Mouse (Mus musculus): ENCODE results near the gene Leng8.

Leng8 gene

DNA sequence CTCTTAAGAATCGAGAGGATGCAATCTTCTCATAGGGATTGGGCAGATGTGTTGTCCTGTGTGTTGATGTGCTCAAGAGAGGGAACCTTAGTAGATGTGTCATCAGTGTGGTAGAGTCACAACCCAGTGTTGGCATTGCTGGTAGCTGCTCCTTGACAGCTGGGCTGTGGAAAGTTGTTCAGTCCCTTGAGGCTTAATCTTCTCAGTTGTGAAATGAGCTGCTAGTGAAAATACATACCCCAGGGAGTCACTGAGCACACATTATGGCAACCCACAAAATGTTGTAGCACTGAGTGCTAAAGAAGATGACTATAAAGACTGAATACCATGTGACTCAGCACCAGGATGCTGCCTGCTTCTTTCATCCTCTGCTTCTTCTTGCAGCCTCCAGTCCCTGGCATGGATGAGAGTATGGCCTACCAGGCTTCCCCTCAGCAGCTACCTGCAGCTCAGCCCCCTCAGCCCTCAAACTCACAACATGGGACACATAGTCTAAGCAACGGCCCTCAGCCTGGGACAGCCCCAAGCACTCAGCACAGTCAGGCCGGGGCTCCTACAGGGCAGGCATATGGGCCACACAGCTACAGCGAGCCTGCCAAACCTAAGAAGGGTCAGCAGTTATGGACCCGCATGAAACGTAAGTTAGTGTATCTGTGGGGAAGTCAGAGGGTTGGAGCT is 4.9 kb downstream of the Leng8 start:
- Histone ChIP-seq H3K4me3 (replicated peaks; ENCODE audit: low read length) (no peak overlapping the region), H3K36me3 (ENCODE audit: insufficient read depth, low read length) (peaks cover 90% of the 10 kb centered on the region), H3K27me3 (ENCODE audit: insufficient read depth, low read length) (no peaks in the 10 kb centered on the region), H3K4me1 (replicated peaks; ENCODE audit: low read depth, low read length) (peaks cover 75% of the 10 kb centered on the region), H3K9me3 (ENCODE audit: low read length) (no peaks in the 10 kb centered on the region)
- TF ChIP-seq NANOG (IDR thresholded peaks at IDR 0.05; ENCODE audit: borderline replicate concordance, low read length) = no peak
- no peak for TF ChIP-seq POU5F1 (IDR thresholded peaks at IDR 0.05; ENCODE audit: borderline replicate concordance, low read length)
- no peak for TF ChIP-seq CTCF (conservative IDR thresholded peaks at IDR 0.05; ENCODE audit: low read length)

GRCm38 (mm10) chr7:4142796-4143445 is 6.1 kb downstream of the Leng8 start:
- Histone ChIP-seq H3K9me3 (ENCODE audit: low read length) (no peaks in the 10 kb centered on the region), H3K4me1 (replicated peaks; ENCODE audit: low read depth, low read length) (peaks cover 81% of the 10 kb centered on the region), H3K4me3 (replicated peaks; ENCODE audit: low read length) (no peak overlapping the region), H3K36me3 (ENCODE audit: insufficient read depth, low read length) (peaks cover 100% of the 10 kb centered on the region), H3K27me3 (ENCODE audit: insufficient read depth, low read length) (no peaks in the 10 kb centered on the region)
- no peak for TF ChIP-seq POU5F1 (IDR thresholded peaks at IDR 0.05; ENCODE audit: borderline replicate concordance, low read length)
- no peak for TF ChIP-seq CTCF (conservative IDR thresholded peaks at IDR 0.05; ENCODE audit: low read length)
- TF ChIP-seq NANOG (IDR thresholded peaks at IDR 0.05; ENCODE audit: borderline replicate concordance, low read length) = no peak

DNA sequence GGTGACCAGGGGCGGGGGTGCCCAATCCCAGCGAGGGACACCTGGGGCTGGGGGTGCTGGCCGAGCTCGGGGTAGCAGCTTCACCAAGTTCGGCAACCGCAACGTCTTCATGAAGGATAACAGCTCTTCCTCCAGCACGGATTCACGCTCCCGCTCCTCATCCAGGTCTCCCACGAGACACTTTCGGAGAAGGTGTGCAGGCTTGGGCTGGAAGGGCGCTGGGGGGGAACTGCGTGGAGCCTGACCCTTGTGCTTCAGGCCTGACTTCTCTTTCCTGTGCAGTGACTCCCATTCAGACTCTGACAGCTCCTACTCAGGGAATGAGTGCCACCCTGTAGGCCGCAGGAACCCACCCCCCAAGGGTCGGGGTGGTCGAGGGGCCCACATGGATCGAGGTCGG is 6.7 kb downstream of the Leng8 start:
- H3K9me3 ChIP-seq (ENCODE audit: low read length) = no peaks in the 10 kb centered on the region
- H3K4me3 ChIP-seq (replicated peaks; ENCODE audit: low read length) = no peak overlapping the region
- no peaks in the 10 kb centered on the region for H3K27me3 ChIP-seq (ENCODE audit: insufficient read depth, low read length)
- H3K4me1 ChIP-seq (replicated peaks; ENCODE audit: low read depth, low read length) = peaks cover 81% of the 10 kb centered on the region
- TF ChIP-seq CTCF (conservative IDR thresholded peaks at IDR 0.05; ENCODE audit: low read length) (no peak), NANOG (IDR thresholded peaks at IDR 0.05; ENCODE audit: borderline replicate concordance, low read length) (no peak), POU5F1 (IDR thresholded peaks at IDR 0.05; ENCODE audit: borderline replicate concordance, low read length) (no peak)
- peaks cover 100% of the 10 kb centered on the region for H3K36me3 ChIP-seq (ENCODE audit: insufficient read depth, low read length)

GRCm38 (mm10) chr7:4144046-4144445 is 7.2 kb downstream of the Leng8 start:
- TF ChIP-seq NANOG (IDR thresholded peaks at IDR 0.05; ENCODE audit: borderline replicate concordance, low read length) (no peak), POU5F1 (IDR thresholded peaks at IDR 0.05; ENCODE audit: borderline replicate concordance, low read length) (no peak), CTCF (conservative IDR thresholded peaks at IDR 0.05; ENCODE audit: low read length) (no peak)
- no peaks in the 10 kb centered on the region for H3K27me3 ChIP-seq (ENCODE audit: insufficient read depth, low read length)
- H3K36me3 ChIP-seq (ENCODE audit: insufficient read depth, low read length) = peaks cover 96% of the 10 kb centered on the region
- no peak overlapping the region for H3K4me3 ChIP-seq (replicated peaks; ENCODE audit: low read length)
- H3K4me1 ChIP-seq (replicated peaks; ENCODE audit: low read depth, low read length) = peaks cover 81% of the 10 kb centered on the region
- no peaks in the 10 kb centered on the region for H3K9me3 ChIP-seq (ENCODE audit: low read length)

GRCm38 (mm10) chr7:4144766-4145551 is 8.1 kb downstream of the Leng8 start:
- no peak for TF ChIP-seq POU5F1 (IDR thresholded peaks at IDR 0.05; ENCODE audit: borderline replicate concordance, low read length)
- TF ChIP-seq CTCF (conservative IDR thresholded peaks at IDR 0.05; ENCODE audit: low read length) = no peak
- TF ChIP-seq NANOG (IDR thresholded peaks at IDR 0.05; ENCODE audit: borderline replicate concordance, low read length) = no peak
- Histone ChIP-seq H3K4me1 (replicated peaks; ENCODE audit: low read depth, low read length) (peaks cover 75% of the 10 kb centered on the region), H3K36me3 (ENCODE audit: insufficient read depth, low read length) (peaks cover 87% of the 10 kb centered on the region), H3K9me3 (ENCODE audit: low read length) (no peaks in the 10 kb centered on the region), H3K4me3 (replicated peaks; ENCODE audit: low read length) (no peak overlapping the region), H3K27me3 (ENCODE audit: insufficient read depth, low read length) (no peaks in the 10 kb centered on the region)

GRCm38 (mm10) chr7:4145552-4146190 is 8.8 kb downstream of the Leng8 start:
- Histone ChIP-seq H3K9me3 (ENCODE audit: low read length) (no peaks in the 10 kb centered on the region), H3K27me3 (ENCODE audit: insufficient read depth, low read length) (no peaks in the 10 kb centered on the region), H3K4me3 (replicated peaks; ENCODE audit: low read length) (peak overlapping the region; percentile 68; the same call in 1 of the 2 replicates), H3K4me1 (replicated peaks; ENCODE audit: low read depth, low read length) (peaks cover 82% of the 10 kb centered on the region), H3K36me3 (ENCODE audit: insufficient read depth, low read length) (peaks cover 80% of the 10 kb centered on the region)
- TF ChIP-seq POU5F1 (IDR thresholded peaks at IDR 0.05; ENCODE audit: borderline replicate concordance, low read length) = no peak
- no peak for TF ChIP-seq NANOG (IDR thresholded peaks at IDR 0.05; ENCODE audit: borderline replicate concordance, low read length)
- peak; percentile 88 for TF ChIP-seq CTCF (conservative IDR thresholded peaks at IDR 0.05; ENCODE audit: low read length)

DNA sequence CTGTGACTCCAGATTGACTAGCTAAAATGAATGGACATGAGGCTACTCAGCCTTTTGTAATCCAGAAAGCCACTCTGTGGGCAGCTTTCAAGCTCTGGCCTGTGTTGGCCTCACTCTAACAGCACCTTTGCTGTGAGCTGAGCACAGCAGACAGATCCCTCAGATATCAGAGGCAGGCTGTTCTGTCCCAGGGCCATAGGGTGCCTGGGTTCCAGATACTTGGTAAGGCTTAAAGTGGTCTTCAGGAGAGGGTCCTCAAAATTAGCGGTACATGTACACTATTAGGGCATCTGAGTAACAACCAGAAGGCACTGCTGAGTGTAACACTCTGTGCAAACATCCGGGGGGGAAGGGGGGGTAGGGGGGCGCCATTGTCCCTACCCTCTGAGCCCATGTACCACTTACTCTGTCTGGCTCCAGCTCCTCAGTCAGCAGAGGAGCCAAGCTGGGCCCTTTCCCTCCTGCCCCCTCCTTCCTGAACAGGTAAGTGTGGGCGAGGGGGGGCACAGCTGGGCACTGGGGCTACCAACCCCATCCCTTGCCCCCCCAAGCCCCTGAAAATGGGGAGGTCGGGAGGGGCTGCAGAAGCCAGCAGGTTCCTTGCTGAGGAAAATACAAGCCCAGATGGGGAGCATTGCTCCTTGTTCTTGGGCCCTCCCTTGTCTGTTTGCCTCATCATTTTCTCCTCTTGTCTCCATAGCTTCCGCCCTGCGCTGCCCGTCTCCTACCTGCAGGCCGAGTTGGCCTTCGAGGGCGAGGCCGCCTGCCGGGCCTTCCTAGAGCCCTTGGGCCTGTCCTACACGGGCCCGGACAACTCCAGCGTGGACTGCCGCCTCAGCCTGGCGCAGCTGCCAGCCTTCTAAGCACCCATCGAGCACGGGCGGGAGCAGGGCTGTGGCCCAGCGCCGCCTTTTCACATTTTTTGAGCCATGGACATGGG is 9.7 kb downstream of the Leng8 start:
- Histone ChIP-seq H3K4me3 (replicated peaks; ENCODE audit: low read length) (peak overlapping the region; percentile 68), H3K36me3 (ENCODE audit: insufficient read depth, low read length) (peaks cover 72% of the 10 kb centered on the region), H3K4me1 (replicated peaks; ENCODE audit: low read depth, low read length) (peaks cover 88% of the 10 kb centered on the region), H3K9me3 (ENCODE audit: low read length) (no peaks in the 10 kb centered on the region), H3K27me3 (ENCODE audit: insufficient read depth, low read length) (no peaks in the 10 kb centered on the region)
- TF ChIP-seq NANOG (IDR thresholded peaks at IDR 0.05; ENCODE audit: borderline replicate concordance, low read length) = no peak
- TF ChIP-seq POU5F1 (IDR thresholded peaks at IDR 0.05; ENCODE audit: borderline replicate concordance, low read length) = no peak
- no peak for TF ChIP-seq CTCF (conservative IDR thresholded peaks at IDR 0.05; ENCODE audit: low read length)

All from E14TG2a.4 (cell line).